Mouse (Mus musculus): ENCODE results near the gene Tmem151b.

GRCm38 (mm10) chr17:45568990-45569389 is 19.5 kb upstream of the Tmem151b start:
- no peak for TF ChIP-seq CTCF (conservative IDR thresholded peaks at IDR 0.05; ENCODE audit: low read length)
- TF ChIP-seq POU5F1 (IDR thresholded peaks at IDR 0.05; ENCODE audit: borderline replicate concordance, low read length): no peak
- TF ChIP-seq NANOG (IDR thresholded peaks at IDR 0.05; ENCODE audit: borderline replicate concordance, low read length): no peak
